Mouse (Mus musculus) embryo, embryonic 11.5 days (tissue): ENCODE measurements at regions not wholly inside any gene's neighbourhood (a gene's known extent, or its start where the extent isn't known, plus 50 kb on each side); places are given as distances from the start of the nearest gene placed in this dataset.
A peak's percentile ranks its signal among the peaks of the same experiment; 100 is the strongest.

Experiments used
- DNase-seq: peaks from one replicate; pipeline ENCODE4 v3.0.0-alpha.2; 2012; ENCODE audit warnings: low read depth, low spot score

DNA sequence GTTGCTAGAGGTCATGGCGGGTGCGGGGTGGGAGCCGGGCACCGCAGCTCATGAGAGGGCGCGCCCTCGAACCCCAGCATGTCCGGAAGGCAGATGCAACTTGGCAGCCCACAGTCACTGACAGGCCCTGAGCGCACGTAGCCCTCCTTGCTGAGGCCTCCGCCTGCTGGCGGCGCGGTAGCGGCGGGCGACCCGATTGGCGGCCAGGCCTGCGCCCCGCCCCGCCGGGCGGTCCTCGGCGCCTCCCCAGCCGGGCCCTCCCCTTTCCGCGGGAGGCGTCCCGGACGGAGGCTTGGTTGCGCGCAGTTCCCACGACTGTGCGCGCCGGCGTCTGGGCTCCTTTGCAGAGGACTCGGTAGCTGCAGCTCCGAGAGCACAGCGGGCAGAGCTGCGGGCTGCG, 301.9 kb downstream of the Hpcal1 start:
- DNase-seq = peak; percentile 67

- peak; percentile 7 for DNase-seq
Measured at GRCm38 (mm10) chr12:17993368-17993767, 302.7 kb downstream of the Hpcal1 start.
